Mouse (Mus musculus) lung, adult 2 months (tissue): ENCODE results near the gene Prps2.

Experiments used
- CTCF ChIP-seq: fragments of 200-500 bp; IDR thresholded peaks from 2 replicates; pipeline ENCODE4 v1.5.1; 2011; ENCODE audit warnings: mild to moderate bottlenecking, low read length, control low read depth; ENCODE audit not compliant: insufficient read depth
- POLR2A ChIP-seq: fragments of 200-500 bp; IDR thresholded peaks from 2 replicates; pipeline ENCODE4 v1.6.1; 2011; ENCODE audit warnings: low read depth, mild to moderate bottlenecking, control low read depth, low read length, borderline replicate concordance; ENCODE audit errors: extremely low read depth

DNA sequence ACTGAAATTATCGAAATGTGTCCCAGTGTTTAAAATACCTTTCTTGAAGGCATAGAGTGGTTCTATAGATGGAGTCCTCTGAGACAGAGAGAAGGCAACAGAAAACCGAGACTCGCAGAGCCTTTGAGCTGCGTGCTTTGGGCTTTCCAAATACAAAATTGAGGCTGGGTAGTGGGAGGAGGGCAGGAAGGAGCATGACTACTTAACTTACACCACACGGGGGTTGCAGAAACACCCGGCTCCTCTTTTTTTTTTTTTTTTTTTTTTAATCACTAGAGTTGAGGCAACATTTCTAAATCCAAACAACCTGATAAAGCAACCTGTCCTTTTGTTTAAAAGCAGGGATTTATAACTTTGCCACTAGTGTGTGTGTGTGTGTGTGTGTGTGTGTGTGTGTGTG lies 52.1 kb downstream of the Prps2 start, which contains the start of gene Tlr7:
- no peak for TF ChIP-seq CTCF
- TF ChIP-seq POLR2A, result no peak
